Mouse (Mus musculus) lung, postnatal 0 days (tissue): Measurements from ENCODE around the gene Foxk1.

Source experiments
- CTCF ChIP-seq: IDR thresholded peaks from 2 replicates; pipeline ENCODE4 v1.5.1; 2016; ENCODE audit warnings: antibody characterized with exemption, mild to moderate bottlenecking
- EP300 ChIP-seq: IDR thresholded peaks from 2 replicates; pipeline ENCODE4 v1.6.1; 2016; ENCODE audit warnings: antibody characterized with exemption, mild to moderate bottlenecking, control low read depth

GRCm38 (mm10) chr5:142442045-142442440, 40.7 kb downstream of the Foxk1 start:
- TF ChIP-seq CTCF: no peak
- no peak for TF ChIP-seq EP300
